Mouse (Mus musculus): ENCODE measurements around the gene Svopl. TPM values are rescaled to one million over a fixed set of nuclear protein-coding genes. Genes with fewer than 3 reads are reported as not detected.

Svopl gene
- total and polyA plus RNA-seq, 3 experiments = not detected

- dilution Hi-C loops (cut with MboI; ENCODE audit: extremely low pct_ligation_motif_present, extremely low pct_unique_long_range_greater_than_20kb, low sequenced_read_pairs) = no loop called here
These were observed 18.8 kb upstream of the Svopl start for GRCm38 (mm10) chr6:38065501-38066122.

GRCm38 (mm10) chr6:38065122-38065500, 18.3 kb upstream of the Svopl start:
- no peaks in the 10 kb centered on the region for H3K36me3 ChIP-seq (replicated peaks in 1 of 2; ENCODE audit: control insufficient read depth in 1 of 2, insufficient read depth in 1 of 2, low read length in 1 of 2)
- H3K4me3 ChIP-seq (replicated peaks in 1 of 3; ENCODE audit: low read depth in 2 of 3, low read length in 2 of 3, poor library complexity in 1 of 3) = no peak overlapping the region
- H3K79me2 ChIP-seq (replicated peaks; ENCODE audit: control insufficient read depth, extremely low read depth, insufficient read depth, poor library complexity, severe bottlenecking) = no peaks in the 10 kb centered on the region
- no peak for TF ChIP-seq ELF1 (IDR thresholded peaks at IDR 0.05; ENCODE audit: low read depth, low read length)
- no peak for TF ChIP-seq PAX5 (IDR thresholded peaks at IDR 0.05; ENCODE audit: low read length)
- no peak for TF ChIP-seq GABPA (IDR thresholded peaks at IDR 0.05; ENCODE audit: insufficient replicate concordance, low read depth, low read length)
- TF ChIP-seq IRF4 (IDR thresholded peaks at IDR 0.05; ENCODE audit: low read depth, low read length) = no peak
- no peak for TF ChIP-seq ZC3H11A (IDR thresholded peaks at IDR 0.05; ENCODE audit: low read depth, low read length)
- no peak for TF ChIP-seq RCOR1 (conservative IDR thresholded peaks at IDR 0.05; ENCODE audit: low read depth, low read length)
- no peak for TF ChIP-seq HCFC1 (IDR thresholded peaks at IDR 0.05; ENCODE audit: low read depth, low read length)
- TF ChIP-seq NRF1 (IDR thresholded peaks at IDR 0.05; ENCODE audit: low read depth, low read length) = no peak
- TF ChIP-seq CHD1 (IDR thresholded peaks at IDR 0.05; ENCODE audit: low read depth, low read length) = no peak
- no peak for DNase-seq (ENCODE audit: extremely low read depth)
- H3K4me1 ChIP-seq (ENCODE audit: control insufficient read depth in 1 of 2, insufficient read depth in 2 of 2) = peaks cover 2 to 15% of the 10 kb centered on the region in 2 experiments; a peak in 1 of 4 replicates
- no peaks in the 10 kb centered on the region for H3K27me3 ChIP-seq (replicated peaks)
- H3K9ac ChIP-seq (ENCODE audit: insufficient read depth, low read depth) = no peak overlapping the region
- dilution Hi-C loops (cut with MboI; ENCODE audit: extremely low pct_ligation_motif_present, extremely low pct_unique_long_range_greater_than_20kb, low sequenced_read_pairs) = no loop called here
- H3K9me3 ChIP-seq (replicated peaks; ENCODE audit: low read length) = peaks cover 20% of the 10 kb centered on the region
- H3K4me2 ChIP-seq (ENCODE audit: insufficient read depth, low read depth, poor library complexity, severe bottlenecking) = no peak overlapping the region
- H3K27ac ChIP-seq (ENCODE audit: insufficient read depth, low read depth) = no peak overlapping the region
- in situ Hi-C loops (cut with MboI; ENCODE audit: low pct_ligation_motif_present, low pct_unique_long_range_greater_than_20kb, low sequenced_read_pairs) = loop anchor here (10.0 kb wide), 1 partner anchor 470 kb away; no protein-coding TSS in a partner anchor

More at GRCm38 (mm10) chr6:38065501-38066122, 18.8 kb upstream of the Svopl start:
- Histone ChIP-seq H3K9me3 (replicated peaks; ENCODE audit: low read length) (peaks cover 20% of the 10 kb centered on the region), H3K4me3 (replicated peaks in 1 of 3; ENCODE audit: low read depth in 2 of 3, low read length in 2 of 3, poor library complexity in 1 of 3) (no peak overlapping the region), H3K27ac (ENCODE audit: insufficient read depth, low read depth) (no peak overlapping the region), H3K4me1 (ENCODE audit: control insufficient read depth in 1 of 2, insufficient read depth in 2 of 2) (peaks cover 2 to 15% of the 10 kb centered on the region in 2 experiments; a peak in 1 of 4 replicates), H3K4me2 (ENCODE audit: insufficient read depth, low read depth, poor library complexity, severe bottlenecking) (no peak overlapping the region), H3K36me3 (replicated peaks in 1 of 2; ENCODE audit: control insufficient read depth in 1 of 2, insufficient read depth in 1 of 2, low read length in 1 of 2) (no peaks in the 10 kb centered on the region), H3K79me2 (replicated peaks; ENCODE audit: control insufficient read depth, extremely low read depth, insufficient read depth, poor library complexity, severe bottlenecking) (no peaks in the 10 kb centered on the region), H3K27me3 (replicated peaks) (no peaks in the 10 kb centered on the region), H3K9ac (ENCODE audit: insufficient read depth, low read depth) (no peak overlapping the region)
- in situ Hi-C loops (cut with MboI; ENCODE audit: low pct_ligation_motif_present, low pct_unique_long_range_greater_than_20kb, low sequenced_read_pairs) = loop anchor here (10.0 kb wide), 1 partner anchor 471 kb away; no protein-coding TSS in a partner anchor
- no peak for DNase-seq (ENCODE audit: extremely low read depth)
- TF ChIP-seq SMC3 (IDR thresholded peaks at IDR 0.05; ENCODE audit: low read depth, low read length) (no peak), MAX (IDR thresholded peaks at IDR 0.05; ENCODE audit: low read length) (peak; percentile 8; the same call in 1 of the 2 replicates)

GRCm38 (mm10) chr6:38064621-38065020, 17.8 kb upstream of the Svopl start:
- Histone ChIP-seq H3K27me3 (replicated peaks) (no peaks in the 10 kb centered on the region), H3K79me2 (replicated peaks; ENCODE audit: control insufficient read depth, extremely low read depth, insufficient read depth, poor library complexity, severe bottlenecking) (no peaks in the 10 kb centered on the region), H3K9ac (ENCODE audit: insufficient read depth, low read depth) (no peak overlapping the region), H3K4me1 (ENCODE audit: control insufficient read depth in 1 of 2, insufficient read depth in 2 of 2) (peaks cover 2 to 15% of the 10 kb centered on the region in 2 experiments; a peak in 1 of 4 replicates), H3K4me3 (replicated peaks in 1 of 3; ENCODE audit: low read depth in 2 of 3, low read length in 2 of 3, poor library complexity in 1 of 3) (no peak overlapping the region), H3K27ac (ENCODE audit: insufficient read depth, low read depth) (no peak overlapping the region), H3K9me3 (replicated peaks; ENCODE audit: low read length) (peaks cover 20% of the 10 kb centered on the region), H3K36me3 (replicated peaks in 1 of 2; ENCODE audit: control insufficient read depth in 1 of 2, insufficient read depth in 1 of 2, low read length in 1 of 2) (no peaks in the 10 kb centered on the region), H3K4me2 (ENCODE audit: insufficient read depth, low read depth, poor library complexity, severe bottlenecking) (no peak overlapping the region)
- dilution Hi-C loops (cut with MboI; ENCODE audit: extremely low pct_ligation_motif_present, extremely low pct_unique_long_range_greater_than_20kb, low sequenced_read_pairs) = no loop called here
- no peak for DNase-seq (ENCODE audit: extremely low read depth)
- in situ Hi-C loops (cut with MboI; ENCODE audit: low pct_ligation_motif_present, low pct_unique_long_range_greater_than_20kb, low sequenced_read_pairs) = loop anchor here (10.0 kb wide), 1 partner anchor 470 kb away; no protein-coding TSS in a partner anchor
- TF ChIP-seq MEF2A (IDR thresholded peaks at IDR 0.05; ENCODE audit: borderline replicate concordance, low read depth, low read length) (no peak), MAZ (IDR thresholded peaks at IDR 0.05; ENCODE audit: low read depth, low read length) (no peak), ETS1 (conservative IDR thresholded peaks at IDR 0.05; ENCODE audit: low read depth, low read length) (no peak), ZC3H11A (IDR thresholded peaks at IDR 0.05; ENCODE audit: low read depth, low read length) (no peak), NRF1 (IDR thresholded peaks at IDR 0.05; ENCODE audit: low read depth, low read length) (no peak), TCF12 (IDR thresholded peaks at IDR 0.05; ENCODE audit: low read depth, low read length) (no peak), USF2 (conservative IDR thresholded peaks at IDR 0.05; ENCODE audit: low read depth, low read length) (no peak), CHD1 (IDR thresholded peaks at IDR 0.05; ENCODE audit: low read depth, low read length) (no peak), RAD21 (IDR thresholded peaks at IDR 0.05; ENCODE audit: low read depth, low read length) (no peak), CTCF (conservative IDR thresholded peaks at IDR 0.05 in 1 of 2, IDR thresholded peaks at IDR 0.05 in 1 of 2; ENCODE audit: low read depth in 2 of 2, low read length in 2 of 2) (no peak), ELF1 (IDR thresholded peaks at IDR 0.05; ENCODE audit: low read depth, low read length) (no peak), NELFE (IDR thresholded peaks at IDR 0.05; ENCODE audit: low read depth, low read length) (no peak), POLR2A (IDR thresholded peaks at IDR 0.05; ENCODE audit: low read depth, low read length) (no peak), MXI1 (IDR thresholded peaks at IDR 0.05; ENCODE audit: low read depth, low read length) (no peak), ZMIZ1 (IDR thresholded peaks at IDR 0.05; ENCODE audit: low read depth, low read length) (no peak), POLR2AphosphoS2 (IDR thresholded peaks at IDR 0.05; ENCODE audit: low read depth, low read length) (no peak), MYC (IDR thresholded peaks at IDR 0.05; ENCODE audit: low read depth, low read length) (no peak), UBTF (IDR thresholded peaks at IDR 0.05; ENCODE audit: low read depth, low read length) (no peak)

All from CH12.LX (cell line).